Mouse (Mus musculus) embryonic facial prominence, embryonic 11.5 days (tissue): Measurements from ENCODE around the gene Cgrrf1. TPM values are rescaled to one million over a fixed set of nuclear protein-coding genes. Genes with fewer than 3 reads are reported as not detected.

Experiments
- ATAC-seq: fragments of 200-750 bp; cut with Nextera tagmentation; replicated peaks from 2 replicates; pipeline ENCODE4 v1.8.0; 2017; ENCODE audit warnings: low read depth; ENCODE audit not compliant: insufficient number of reproducible peaks, low FRiP score, low TSS enrichment
- DNase-seq: peaks from one replicate; pipeline ENCODE4 v3.0.0-alpha.2; 2015; ENCODE audit warnings: low spot score
- H3K27ac ChIP-seq: fragments of 300-500 bp; sonication (generic); replicated peaks from 2 replicates; pipeline ENCODE4 v1.5.1; 2014; ENCODE audit warnings: mild to moderate bottlenecking, low read depth, low read length, control low read depth
- H3K27me3 ChIP-seq: fragments of 300-500 bp; sonication (generic); 2 replicates; pipeline ENCODE4 v1.6.1; 2014; ENCODE audit warnings: mild to moderate bottlenecking, low read length, moderate library complexity, mixed read lengths; ENCODE audit not compliant: control insufficient read depth, insufficient read depth
- H3K36me3 ChIP-seq: fragments of 300-500 bp; sonication (generic); replicated peaks from 2 replicates; pipeline ENCODE4 v1.6.1; 2014; ENCODE audit warnings: low read depth, mild to moderate bottlenecking, low read length, moderate library complexity, mixed read lengths; ENCODE audit not compliant: control insufficient read depth, insufficient read depth
- H3K4me1 ChIP-seq: fragments of 300-500 bp; sonication (generic); 2 replicates; pipeline ENCODE4 v1.6.1; 2014; ENCODE audit warnings: low read length, mixed read lengths; ENCODE audit not compliant: control insufficient read depth, insufficient read depth
- H3K4me2 ChIP-seq: fragments of 300-500 bp; sonication (generic); 2 replicates; pipeline ENCODE4 v1.6.1; 2014; ENCODE audit warnings: low read depth, mild to moderate bottlenecking, control low read depth, low read length, moderate library complexity
- H3K4me3 ChIP-seq: fragments of 300-500 bp; sonication (generic); 2 replicates; pipeline ENCODE4 v1.5.1; 2014; ENCODE audit warnings: low read depth, low read length, control low read depth
- H3K9ac ChIP-seq: fragments of 300-500 bp; sonication (generic); replicated peaks from 2 replicates; pipeline ENCODE4 v1.6.1; 2014; ENCODE audit warnings: mild to moderate bottlenecking, control low read depth, low read length
- H3K9me3 ChIP-seq: fragments of 300-500 bp; sonication (generic); replicated peaks from 2 replicates; pipeline ENCODE4 v1.6.1; 2016; ENCODE audit warnings: mild to moderate bottlenecking, low read length, inconsistent platforms, mixed read lengths; ENCODE audit not compliant: control insufficient read depth
- WGBS: fragments of 180-500 bp; shearing (Covaris S2); extraction: QIAGEN DNeasy Blood & Tissue Kit; methylation state at CpG from one replicate; pipeline ENCODE4 v1.1.7; 2014; 5-methylcytosine and 5-hydroxymethylcytosine counted together
- polyA plus RNA-seq: library from polyadenylated mRNA; unstranded; fragments of >200 nt; fragmentation: Nextera tagmentation; extraction: Ambion mirVana; gene quantifications from 2 replicates; pipeline ENCODE4 v1.2.1, GENCODE M21; 2014

Cgrrf1 gene
- polyA plus RNA-seq, 1 experiment from 2014 or later: 33.9 TPM

GRCm38 (mm10) chr14:46831295-46831694, 630 bp upstream of the Cgrrf1 start:
- Histone ChIP-seq H3K4me1 (no peaks in the 10 kb centered on the region), H3K9me3 (no peaks in the 10 kb centered on the region), H3K36me3 (no peaks in the 10 kb centered on the region), H3K27ac (no peak overlapping the region), H3K9ac (no peak overlapping the region), H3K4me2 (peak overlapping the region; percentile 89), H3K27me3 (no peaks in the 10 kb centered on the region), H3K4me3 (peak overlapping the region; percentile 78)
- DNase-seq: peak; percentile 19
- 5% methylated on average over 4 of the region's 4 CpGs for WGBS
- no peak for ATAC-seq

GRCm38 (mm10) chr14:46832354-46833272, 688 bp downstream of the Cgrrf1 start:
- H3K4me2 ChIP-seq: peak overlapping the region; percentile 89
- no peak overlapping the region for H3K27ac ChIP-seq
- peak overlapping the region; percentile 78 for H3K4me3 ChIP-seq
- peak overlapping the region; percentile 77 for H3K9ac ChIP-seq
- ATAC-seq (no peak; the same call in 1 of the 2 replicates), DNase-seq (peak; percentile 21)
- no peaks in the 10 kb centered on the region for H3K36me3 ChIP-seq
- 8% methylated on average over 40 of the region's 40 CpGs for WGBS
- no peaks in the 10 kb centered on the region for H3K9me3 ChIP-seq
- no peaks in the 10 kb centered on the region for H3K4me1 ChIP-seq
- H3K27me3 ChIP-seq: no peaks in the 10 kb centered on the region

- Histone ChIP-seq H3K4me1 (no peaks in the 10 kb centered on the region), H3K9me3 (no peaks in the 10 kb centered on the region), H3K4me3 (no peak overlapping the region), H3K36me3 (peaks cover 4% of the 10 kb centered on the region; the same call in 1 of the 2 replicates), H3K9ac (no peak overlapping the region), H3K27me3 (no peaks in the 10 kb centered on the region), H3K27ac (no peak overlapping the region), H3K4me2 (no peak overlapping the region)
- WGBS: 73% methylated on average over 4 of the region's 4 CpGs
- no peak for DNase-seq
- no peak for ATAC-seq
Measured at GRCm38 (mm10) chr14:46839326-46839725, 7.4 kb downstream of the Cgrrf1 start.

- no peak overlapping the region for H3K4me2 ChIP-seq
- H3K36me3 ChIP-seq: peaks cover 2% of the 10 kb centered on the region; the same call in 1 of the 2 replicates
- H3K9me3 ChIP-seq: no peaks in the 10 kb centered on the region
- H3K9ac ChIP-seq: no peak overlapping the region
- ATAC-seq (no peak), DNase-seq (no peak)
- no peak overlapping the region for H3K27ac ChIP-seq
- no peaks in the 10 kb centered on the region for H3K27me3 ChIP-seq
- no peaks in the 10 kb centered on the region for H3K4me1 ChIP-seq
- WGBS: 92% methylated on average over 11 of the region's 11 CpGs
- H3K4me3 ChIP-seq: no peak overlapping the region
Measured at GRCm38 (mm10) chr14:46845706-46846105, 13.8 kb downstream of the Cgrrf1 start.

- Histone ChIP-seq H3K27ac (no peak overlapping the region), H3K27me3 (no peaks in the 10 kb centered on the region), H3K4me2 (no peak overlapping the region), H3K9ac (no peak overlapping the region), H3K4me3 (no peak overlapping the region), H3K4me1 (no peaks in the 10 kb centered on the region), H3K36me3 (no peaks in the 10 kb centered on the region), H3K9me3 (no peaks in the 10 kb centered on the region)
- DNase-seq (no peak), ATAC-seq (no peak)
- 79% methylated on average over 4 of the region's 4 CpGs for WGBS
Measured at GRCm38 (mm10) chr14:46848063-46848590, 16.2 kb downstream of the Cgrrf1 start.

GRCm38 (mm10) chr14:46848736-46849135, 16.8 kb downstream of the Cgrrf1 start:
- Histone ChIP-seq H3K4me1 (no peaks in the 10 kb centered on the region), H3K4me3 (no peak overlapping the region), H3K27ac (no peak overlapping the region), H3K4me2 (no peak overlapping the region), H3K9ac (no peak overlapping the region), H3K9me3 (no peaks in the 10 kb centered on the region), H3K36me3 (no peaks in the 10 kb centered on the region), H3K27me3 (no peaks in the 10 kb centered on the region)
- no peak for ATAC-seq
- 84% methylated on average over 5 of the region's 5 CpGs for WGBS
- no peak for DNase-seq

- Histone ChIP-seq H3K4me2 (no peak overlapping the region), H3K9ac (no peak overlapping the region), H3K4me1 (no peaks in the 10 kb centered on the region), H3K27me3 (no peaks in the 10 kb centered on the region), H3K4me3 (no peak overlapping the region), H3K27ac (no peak overlapping the region), H3K9me3 (no peaks in the 10 kb centered on the region), H3K36me3 (peaks cover 3% of the 10 kb centered on the region; the same call in 1 of the 2 replicates)
- WGBS: 88% methylated on average over 1 of the region's 1 CpGs
- DNase-seq: no peak
- ATAC-seq: no peak
Measured at GRCm38 (mm10) chr14:46849769-46850168, 17.8 kb downstream of the Cgrrf1 start.

GRCm38 (mm10) chr14:46853677-46854076, 21.8 kb downstream of the Cgrrf1 start:
- no peak overlapping the region for H3K9ac ChIP-seq
- no peak for ATAC-seq
- WGBS: 87% methylated on average over 11 of the region's 11 CpGs
- no peak overlapping the region for H3K4me3 ChIP-seq
- H3K9me3 ChIP-seq: no peaks in the 10 kb centered on the region
- no peaks in the 10 kb centered on the region for H3K27me3 ChIP-seq
- no peak overlapping the region for H3K27ac ChIP-seq
- no peak overlapping the region for H3K4me2 ChIP-seq
- DNase-seq: no peak
- H3K36me3 ChIP-seq: peaks cover 3% of the 10 kb centered on the region; the same call in 1 of the 2 replicates
- no peaks in the 10 kb centered on the region for H3K4me1 ChIP-seq
